Mouse (Mus musculus) urinary bladder, adult 18-20 months (tissue): ENCODE data around the gene Top2a.

Experiments
- DNase-seq, 2 experiments: peaks; one replicate each; pipeline ENCODE4 v3.0.0; 2022; ENCODE audit warnings: low spot score in 2 of 2, mixed read lengths in 2 of 2

The Top2a gene

DNA sequence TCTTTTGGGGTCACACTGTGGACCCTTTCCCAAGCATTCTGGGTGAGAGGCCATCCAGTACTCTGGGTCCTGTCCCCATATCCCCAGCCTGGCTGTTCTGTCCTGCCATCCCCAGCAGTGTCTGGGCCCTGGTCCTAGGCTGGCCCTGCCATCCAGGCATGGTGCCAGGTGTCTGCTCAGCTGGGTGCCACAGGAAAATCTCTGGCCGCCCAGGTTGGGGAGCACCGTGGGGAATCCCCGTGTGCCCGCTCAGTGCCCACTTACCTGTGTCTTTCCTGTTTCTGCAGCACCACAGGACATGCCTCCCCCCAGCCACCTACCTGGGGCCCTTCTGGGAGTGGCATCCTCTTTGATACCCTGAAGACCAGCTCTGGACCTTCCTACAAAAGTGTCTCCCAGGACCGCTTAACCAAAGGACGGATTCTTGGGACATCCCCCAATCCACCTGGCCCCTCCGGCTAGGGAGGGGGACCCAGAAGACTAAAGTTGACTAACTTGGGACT lies 74.0 kb downstream of the Top2a start:
- DNase-seq: no peak

DNA sequence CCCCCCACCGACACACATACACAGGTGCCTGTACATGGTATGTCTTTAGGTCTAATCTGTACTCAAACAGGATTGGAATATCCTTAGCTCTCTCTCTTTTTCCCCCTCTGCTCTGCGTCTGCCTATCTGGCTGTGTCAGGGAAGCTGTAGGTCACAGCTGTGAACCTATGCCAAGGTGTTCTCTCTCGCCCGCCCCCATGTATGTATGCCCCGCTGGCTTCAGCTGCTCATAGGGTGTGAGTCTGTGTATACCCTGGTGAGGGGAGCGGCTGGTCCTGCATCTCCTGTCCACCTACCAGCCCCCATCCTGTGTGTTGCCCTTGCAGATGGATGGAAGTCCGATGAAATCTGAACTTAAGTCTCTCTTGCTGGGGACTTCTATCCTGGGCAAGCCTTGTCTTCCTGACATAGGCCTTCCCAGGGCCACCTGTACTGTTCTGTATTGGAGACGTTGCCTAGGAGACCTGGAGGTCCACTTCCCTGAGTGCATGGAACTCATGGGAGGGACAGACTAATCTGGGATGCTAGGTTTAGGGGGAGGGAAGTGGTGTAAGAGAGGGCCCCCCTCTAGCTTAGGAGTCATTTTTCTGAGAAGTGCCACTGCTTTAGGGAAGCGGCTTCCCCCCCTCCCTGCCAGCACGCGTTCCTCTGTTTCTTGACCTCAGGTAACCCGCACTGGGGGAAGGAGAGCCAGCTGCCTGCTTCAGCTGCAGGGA lies 74.6 kb downstream of the Top2a start:
- DNase-seq: no peak

DNA sequence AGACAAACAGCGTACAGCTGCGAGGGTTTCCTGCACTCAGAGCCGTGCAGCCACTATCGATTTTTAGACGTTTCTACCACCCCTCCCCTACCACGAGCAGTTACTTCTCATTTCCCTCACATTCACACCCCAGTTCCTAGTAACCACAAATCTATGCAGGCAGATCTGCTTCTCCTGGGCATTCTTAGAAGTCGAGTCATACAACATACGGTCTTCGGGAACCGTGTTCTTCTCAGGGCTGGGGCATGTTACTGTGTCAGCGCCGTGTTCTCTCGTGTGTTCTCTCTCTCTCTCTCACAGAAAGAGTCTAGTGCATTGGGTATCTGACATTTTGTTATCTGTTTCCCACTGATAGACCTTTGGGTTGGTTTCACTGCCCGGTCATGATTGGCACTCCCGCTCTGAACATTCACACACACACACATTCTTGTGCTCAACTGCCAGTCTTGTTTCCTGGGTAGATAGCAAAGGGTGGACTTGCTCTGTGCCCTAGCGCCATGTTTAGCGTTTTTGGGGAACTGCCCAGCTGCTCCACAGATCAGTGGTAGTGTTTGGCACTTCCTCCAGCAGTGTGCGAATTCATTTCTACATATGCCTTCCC lies 75.9 kb downstream of the Top2a start:
- no peak for DNase-seq

GRCm38 (mm10) chr11:98945605-98945977 lies 78.4 kb downstream of the Top2a start:
- no peak for DNase-seq

DNA sequence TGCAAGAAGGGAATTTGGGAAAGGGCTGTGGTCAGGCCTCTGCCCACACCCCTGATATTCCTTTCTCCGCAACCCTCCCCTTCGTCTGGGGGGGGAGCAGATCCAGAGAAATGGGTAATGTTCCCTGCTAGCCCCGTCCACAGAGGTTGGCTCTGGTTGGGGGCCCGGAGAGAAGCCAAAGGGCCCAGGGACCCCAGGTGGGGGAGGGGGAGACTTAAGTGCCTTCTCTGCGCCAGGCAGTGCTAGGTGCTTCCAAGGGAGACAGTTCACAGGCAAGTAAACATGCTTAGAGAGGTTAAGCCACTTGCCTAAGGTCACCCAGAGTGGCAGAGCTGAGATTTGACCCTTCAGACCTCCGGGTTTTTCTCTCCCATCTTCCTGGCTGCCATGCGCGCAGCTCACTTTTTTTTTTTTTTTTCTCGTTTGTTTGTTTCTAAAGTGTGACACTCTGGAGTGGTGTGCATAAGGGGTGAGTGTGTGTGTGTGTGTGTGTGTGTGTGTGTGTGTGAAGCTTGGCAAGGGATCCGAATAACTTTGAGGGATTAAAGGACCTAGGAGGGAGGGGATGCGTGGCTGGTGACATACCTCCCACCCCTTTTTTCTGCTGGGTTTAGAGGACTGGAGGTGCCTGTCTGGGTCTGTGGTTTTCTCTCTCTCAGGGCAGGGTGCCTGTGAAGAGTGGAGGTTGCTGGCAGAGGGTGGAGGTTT lies 78.9 kb downstream of the Top2a start:
- no peak for DNase-seq

DNA sequence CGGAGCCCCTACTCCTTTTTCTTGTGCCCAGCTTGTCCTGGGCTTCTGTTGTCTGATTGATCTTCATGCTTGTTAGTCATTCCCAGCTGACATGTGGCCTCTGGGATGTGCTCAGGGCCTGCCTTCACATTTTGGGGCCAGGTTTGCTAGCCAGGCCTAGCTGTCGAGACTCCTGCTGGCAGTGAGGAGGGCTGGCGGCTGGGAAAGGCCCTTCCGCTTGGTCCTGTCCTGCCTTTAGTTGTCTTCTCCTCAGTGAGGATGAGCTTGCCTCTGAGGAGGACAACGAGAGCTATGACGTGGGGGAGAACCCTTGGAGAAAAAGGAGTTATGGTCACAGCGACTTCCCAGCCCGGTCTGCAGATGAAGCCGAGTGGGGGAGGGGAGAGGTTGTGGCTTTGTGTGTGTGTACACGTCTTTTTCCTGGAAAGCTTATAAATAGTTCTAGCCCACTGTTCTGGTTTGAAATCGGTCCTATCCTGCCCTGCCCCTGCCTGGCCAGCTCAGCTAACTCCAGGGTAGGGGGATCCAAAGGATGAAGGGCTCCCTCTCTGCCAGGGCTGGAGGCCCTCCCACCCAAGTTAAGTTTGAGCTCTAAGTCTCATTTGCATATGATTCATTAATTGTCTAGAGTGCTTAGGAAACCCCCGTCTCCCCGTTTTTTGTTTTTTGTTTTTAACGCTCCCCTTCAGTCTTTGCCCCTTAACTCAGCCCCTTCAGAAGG lies 80.1 kb downstream of the Top2a start:
- no peak for DNase-seq
